Mouse (Mus musculus) ZHBTc4 (cell line): ENCODE measurements around the gene Slc35c2.
A peak's percentile ranks its signal among the peaks of the same experiment; 100 is the strongest.

Experiments
- DNase-seq: peaks from one replicate; pipeline ENCODE4 v3.0.0-alpha.2; 2011; ENCODE audit warnings: low read depth, low spot score

Slc35c2 gene

GRCm38 (mm10) chr2:165275124-165275640 lies 12.5 kb downstream of the Slc35c2 start:
- DNase-seq = peak; percentile 28

GRCm38 (mm10) chr2:165273589-165273988 lies 14.1 kb downstream of the Slc35c2 start:
- DNase-seq = no peak

GRCm38 (mm10) chr2:165271326-165271725 lies 16.3 kb downstream of the Slc35c2 start:
- DNase-seq = no peak

GRCm38 (mm10) chr2:165270858-165271257 lies 16.8 kb downstream of the Slc35c2 start:
- no peak for DNase-seq

- DNase-seq = no peak
These were observed 20.9 kb downstream of the Slc35c2 start for GRCm38 (mm10) chr2:165266739-165267138.

- DNase-seq = no peak
These were observed 23.8 kb downstream of the Slc35c2 start for GRCm38 (mm10) chr2:165263861-165264260.

GRCm38 (mm10) chr2:165262274-165262990 lies 25.2 kb downstream of the Slc35c2 start:
- DNase-seq = no peak

- no peak for DNase-seq
These were observed 27.8 kb downstream of the Slc35c2 start for GRCm38 (mm10) chr2:165259859-165260258.

GRCm38 (mm10) chr2:165258321-165258720 lies 29.3 kb downstream of the Slc35c2 start:
- no peak for DNase-seq

GRCm38 (mm10) chr2:165257151-165257834 lies 30.4 kb downstream of the Slc35c2 start:
- DNase-seq = no peak

GRCm38 (mm10) chr2:165256213-165256612 lies 31.5 kb downstream of the Slc35c2 start:
- DNase-seq = no peak

- no peak for DNase-seq
These were observed 33.8 kb downstream of the Slc35c2 start for GRCm38 (mm10) chr2:165253867-165254266.

- no peak for DNase-seq
These were observed 34.4 kb downstream of the Slc35c2 start for GRCm38 (mm10) chr2:165253269-165253668.

- DNase-seq = no peak
These were observed 34.9 kb downstream of the Slc35c2 start for GRCm38 (mm10) chr2:165252801-165253200.

GRCm38 (mm10) chr2:165252381-165252780 lies 35.3 kb downstream of the Slc35c2 start:
- no peak for DNase-seq

- DNase-seq = no peak
These were observed 36.8 kb downstream of the Slc35c2 start for GRCm38 (mm10) chr2:165250903-165251302.

GRCm38 (mm10) chr2:165248967-165249366 lies 38.7 kb downstream of the Slc35c2 start:
- no peak for DNase-seq

- no peak for DNase-seq
These were observed 41.3 kb downstream of the Slc35c2 start for GRCm38 (mm10) chr2:165246349-165246748.

GRCm38 (mm10) chr2:165243122-165243720 lies 44.4 kb downstream of the Slc35c2 start:
- no peak for DNase-seq

- DNase-seq = no peak
These were observed 45.1 kb downstream of the Slc35c2 start for GRCm38 (mm10) chr2:165242575-165242974.

GRCm38 (mm10) chr2:165241786-165242185 lies 45.9 kb downstream of the Slc35c2 start:
- no peak for DNase-seq

GRCm38 (mm10) chr2:165240371-165240770 lies 47.3 kb downstream of the Slc35c2 start:
- DNase-seq = no peak
